Mouse (Mus musculus) lung, adult 2 months (tissue): ENCODE data around the gene Ptgdr2.

Experiments
- CTCF ChIP-seq: fragments of 200-500 bp; IDR thresholded peaks from 2 replicates; pipeline ENCODE4 v1.5.1; 2011; ENCODE audit warnings: mild to moderate bottlenecking, low read length, control low read depth; ENCODE audit not compliant: insufficient read depth
- POLR2A ChIP-seq: fragments of 200-500 bp; IDR thresholded peaks from 2 replicates; pipeline ENCODE4 v1.6.1; 2011; ENCODE audit warnings: low read depth, mild to moderate bottlenecking, control low read depth, low read length, borderline replicate concordance; ENCODE audit errors: extremely low read depth

DNA sequence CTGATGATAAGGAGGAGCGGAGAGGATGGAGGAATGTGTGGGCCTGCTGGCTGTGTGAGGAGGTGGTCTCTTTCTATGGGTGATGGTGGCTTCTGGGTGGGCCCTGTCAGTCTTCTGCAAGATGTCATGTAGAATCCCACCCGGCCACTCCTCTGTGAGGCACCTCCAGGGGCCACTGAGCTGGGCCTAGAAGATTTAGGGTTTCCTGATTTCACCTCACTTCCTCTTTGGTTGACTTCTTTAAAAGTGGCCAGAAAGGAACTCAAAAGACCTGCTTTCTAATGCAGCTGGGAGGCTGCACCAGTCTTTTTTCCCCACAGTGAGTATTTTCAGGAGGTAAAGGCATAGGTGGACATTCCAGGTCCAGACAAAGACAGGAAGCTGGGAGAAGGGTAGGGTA lies 6.3 kb upstream of the Ptgdr2 start:
- TF ChIP-seq POLR2A (no peak), CTCF (no peak)
